Mouse (Mus musculus) hematopoietic stem cell, adult 5-6 weeks (primary cell): ENCODE results near the gene Olfr332. TPM values are rescaled to one million over a fixed set of nuclear protein-coding genes. Genes with fewer than 3 reads are reported as not detected.
"Not testable (repeated sequence)": the region's sequence is repeated elsewhere in the genome, so short reads cannot be mapped to it uniquely, and the experiment has no call there.

Source experiments
- ATAC-seq, 2 experiments: fragments of 125-278 bp in 1 of 2; replicated peaks in 1 of 2; 2 replicates each; pipeline ENCODE4 v1.8.0; 2016 to 2017; ENCODE audit warnings: inconsistent platforms in 2 of 2, mild to moderate bottlenecking in 2 of 2, moderate number of reproducible peaks in 2 of 2, low read depth in 1 of 2, moderate TSS enrichment in 1 of 2; ENCODE audit not compliant: low FRiP score in 2 of 2, poor library complexity in 2 of 2, severe bottlenecking in 2 of 2, insufficient read depth in 1 of 2, low TSS enrichment in 1 of 2
- total RNA-seq: library from RNA; stranded (forward); fragments of 172-1452, 232-1000 nt; gene quantifications from 2 replicates; pipeline ENCODE4 v1.2.3, GENCODE M21; 2017

The Olfr332 gene
- not detected in 2 replicates for total RNA-seq

GRCm38 (mm10) chr11:58492455-58492854 is at the start of gene Olfr332:
Gene Olfr332 (minus strand): TSS chr11:58492555.
- ATAC-seq, result no peak

DNA sequence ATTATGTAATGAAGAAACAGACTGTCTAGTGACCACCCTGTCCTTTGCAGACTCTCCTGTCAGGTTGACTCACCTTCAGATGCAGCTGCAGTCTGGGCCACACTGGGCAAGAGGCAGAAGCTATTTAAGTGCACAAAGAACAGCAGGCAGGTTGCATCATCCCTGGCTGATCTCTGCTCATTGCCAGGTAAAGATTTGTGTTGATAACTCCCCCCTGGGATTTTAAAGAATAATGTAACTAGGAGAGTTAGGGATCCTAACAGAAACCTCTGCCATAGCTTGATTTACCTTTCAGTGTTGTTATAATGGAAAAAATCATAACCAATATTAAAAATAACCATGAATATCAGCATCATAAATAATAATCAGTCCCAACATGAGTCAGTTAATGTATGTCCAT is 42.4 kb upstream of the Olfr332 start, which contains the start of gene Olfr330:
Gene Olfr330 (minus strand): TSS at position 101 of the 400 bp plus-strand sequence.
- not testable (repeated sequence) for ATAC-seq

- not testable (repeated sequence) for ATAC-seq
Measured at GRCm38 (mm10) chr11:58519756-58520155, 27.4 kb upstream of the Olfr332 start.

DNA sequence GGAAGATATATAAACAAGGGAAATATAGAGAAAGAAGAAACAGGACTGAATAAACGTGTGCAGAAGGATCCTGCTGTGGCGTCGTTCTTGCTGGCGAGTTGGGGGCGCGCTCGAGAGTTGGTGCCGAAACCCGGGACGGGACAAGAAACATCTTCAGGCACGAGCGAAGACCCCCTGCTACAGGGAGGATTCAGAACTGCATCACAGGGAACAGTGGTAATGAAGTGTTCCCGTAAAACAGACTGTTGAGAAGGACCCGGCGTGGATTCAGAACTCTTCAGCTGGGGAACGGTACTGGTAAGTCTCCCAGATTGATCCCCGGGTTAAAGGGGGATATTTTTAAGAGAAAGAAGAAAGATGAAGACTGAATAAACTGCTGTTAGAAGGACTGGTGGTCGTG is 26.6 kb upstream of the Olfr332 start:
- not testable (repeated sequence) for ATAC-seq

- ATAC-seq, result peak; percentile 32 to 53; a peak in 3 of 4 replicates
Measured at GRCm38 (mm10) chr11:58509058-58509457, 16.7 kb upstream of the Olfr332 start.

- ATAC-seq, result not testable (repeated sequence)
Measured at GRCm38 (mm10) chr11:58502472-58502871, 10.1 kb upstream of the Olfr332 start, which contains the start of gene Olfr331. Gene Olfr331 (minus strand): TSS chr11:58502572.

- ATAC-seq, result no peak
Measured at GRCm38 (mm10) chr11:58499290-58499689, 6.9 kb upstream of the Olfr332 start.

DNA sequence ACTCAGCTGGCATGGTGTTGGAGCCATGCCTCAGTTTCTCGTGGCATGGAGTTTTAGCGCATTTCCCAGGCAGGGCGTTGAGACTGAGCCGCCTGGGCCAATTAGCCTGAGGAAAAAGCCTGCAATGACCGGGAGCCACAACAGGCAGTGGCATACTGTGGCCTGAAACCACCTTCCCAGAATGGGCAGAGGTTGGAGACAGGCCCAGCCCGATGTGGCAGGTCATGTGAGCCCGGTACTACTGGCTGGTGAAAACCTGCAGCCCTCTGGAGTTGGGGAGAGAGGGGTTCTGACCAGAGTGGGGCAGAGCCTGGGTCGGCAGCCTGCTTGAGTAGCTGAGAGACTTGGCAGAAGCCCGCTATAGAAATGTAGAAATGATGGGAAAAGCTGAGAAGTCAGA is 6.4 kb upstream of the Olfr332 start:
- no peak for ATAC-seq

DNA sequence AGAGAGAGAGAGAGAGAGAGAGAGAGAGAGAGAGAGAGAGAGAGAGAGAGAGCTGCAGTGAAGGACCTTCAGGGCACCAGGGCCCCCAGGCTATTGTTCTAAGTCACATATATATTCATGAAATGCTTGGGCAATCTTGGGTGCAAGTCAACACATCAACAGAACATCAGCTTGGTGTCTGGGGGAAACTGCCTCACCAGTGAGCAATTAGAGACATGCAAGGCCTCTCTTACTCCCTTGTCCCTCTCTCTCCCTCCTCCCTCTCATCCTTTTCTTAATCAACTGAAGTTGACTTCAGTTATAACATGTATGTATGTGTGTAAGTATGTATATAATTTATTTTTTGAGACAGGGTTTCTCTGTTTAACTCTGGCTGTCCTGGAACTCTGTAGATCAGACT is 30.2 kb downstream of the Olfr332 start, which contains the start of gene Olfr30:
Gene Olfr30 (minus strand): TSS at position 101 of the 400 bp plus-strand sequence.
- no peak for ATAC-seq

DNA sequence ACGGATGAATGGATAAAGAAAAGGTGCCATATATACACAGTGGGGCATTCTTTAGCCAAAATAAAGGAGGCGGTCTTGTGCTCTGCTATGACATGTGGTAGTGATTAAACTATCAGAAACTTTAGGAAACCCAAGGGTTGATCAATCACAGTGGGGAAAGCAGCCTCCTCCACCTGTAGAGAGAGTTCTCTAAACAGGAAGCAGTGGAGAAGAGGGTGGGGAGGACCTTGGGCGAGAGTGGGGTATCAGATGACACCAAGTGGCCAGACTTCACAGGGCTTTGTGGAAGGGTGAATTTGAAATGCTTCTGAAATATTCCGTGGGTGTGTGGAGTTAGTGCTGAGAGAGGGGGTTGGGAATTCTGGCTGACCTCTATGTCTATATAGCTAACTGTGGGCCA is 38.8 kb downstream of the Olfr332 start:
- ATAC-seq, result no peak

GRCm38 (mm10) chr11:58452759-58453158 is 39.6 kb downstream of the Olfr332 start, which contains the start of gene Lypd9:
Gene Lypd9 (minus strand): TSS chr11:58452923.
- ATAC-seq, result no peak

Other genes starting within 250 kb of the Olfr332 start
- gene 4930438A08Rik, start 217.8 kb downstream of the Olfr332 start, total RNA-seq, result 2.7 and 10.8 TPM in 2 replicates
- gene Zfp692, start 185.5 kb downstream of the Olfr332 start, total RNA-seq, result 16.2 and 23.3 TPM in 2 replicates
- gene Zfp672, start 162.2 kb downstream of the Olfr332 start, total RNA-seq, result 34.0 and 54.5 TPM in 2 replicates
- gene Sh3bp5l, start 161.8 kb downstream of the Olfr332 start, total RNA-seq, result 35.5 and 36.7 TPM in 2 replicates
- not detected in 2 replicates for gene Lypd8, start 113.5 kb downstream of the Olfr332 start, total RNA-seq
- gene 1810065E05Rik, start 71.4 kb downstream of the Olfr332 start, total RNA-seq, result not detected in 2 replicates
- gene Gm12253, start 60.0 kb downstream of the Olfr332 start, total RNA-seq, result not detected in 2 replicates
- gene Lypd9, start 39.6 kb downstream of the Olfr332 start, total RNA-seq, result not detected in 2 replicates
- gene Olfr30, start 30.3 kb downstream of the Olfr332 start, total RNA-seq, result not detected in 2 replicates
- gene Olfr331, start 10.0 kb upstream of the Olfr332 start, total RNA-seq, result not detected in 2 replicates
- not detected in 2 replicates for gene Olfr330, start 42.3 kb upstream of the Olfr332 start, total RNA-seq
- not detected in 2 replicates for gene Olfr329-ps, start 53.9 kb upstream of the Olfr332 start, total RNA-seq
- gene Olfr328, start 63.1 kb upstream of the Olfr332 start, total RNA-seq, result not detected in 2 replicates
- gene Olfr224, start 78.0 kb upstream of the Olfr332 start, total RNA-seq, result not detected in 2 replicates
- gene Olfr325, start 85.2 kb upstream of the Olfr332 start, total RNA-seq, result not detected in 2 replicates
- not detected in 2 replicates for gene Olfr324, start 102.6 kb upstream of the Olfr332 start, total RNA-seq
- gene 2210407C18Rik, start 123.5 kb upstream of the Olfr332 start, total RNA-seq, result not detected in 2 replicates
- gene Olfr323, start 137.9 kb upstream of the Olfr332 start, total RNA-seq, result not detected in 2 replicates
- gene Trim58, start 147.9 kb upstream of the Olfr332 start, total RNA-seq, result 2.8 and 3.9 TPM in 2 replicates
- not detected in 2 replicates for gene Olfr322, start 166.2 kb upstream of the Olfr332 start, total RNA-seq
- not detected in 2 replicates for gene Olfr320, start 188.5 kb upstream of the Olfr332 start, total RNA-seq
- not detected in 2 replicates for gene Olfr319, start 206.6 kb upstream of the Olfr332 start, total RNA-seq
- gene Olfr318, start 231.5 kb upstream of the Olfr332 start, total RNA-seq, result not detected in 2 replicates
- gene Olfr317, start 246.7 kb upstream of the Olfr332 start, total RNA-seq, result not detected in 2 replicates